Mouse (Mus musculus) forebrain, embryonic 15.5 days (tissue): ENCODE measurements around the gene Sorbs2. TPM values are rescaled to one million over a fixed set of nuclear protein-coding genes. Genes with fewer than 3 reads are reported as not detected.

ENCODE experiments used
- ATAC-seq: fragments of 200-750 bp; cut with Nextera tagmentation; replicated peaks from 2 replicates; pipeline ENCODE4 v1.8.0; 2017; ENCODE audit warnings: mild to moderate bottlenecking, moderate TSS enrichment, moderate library complexity
- H3K27ac ChIP-seq: fragments of 300-500 bp; sonication (generic); replicated peaks from 2 replicates; pipeline ENCODE4 v1.5.1; 2015; ENCODE audit warnings: mild to moderate bottlenecking, inconsistent platforms
- H3K27me3 ChIP-seq: fragments of 300-500 bp; sonication (generic); 2 replicates; pipeline ENCODE4 v1.6.1; 2015; ENCODE audit warnings: inconsistent platforms
- H3K36me3 ChIP-seq: fragments of 300-500 bp; sonication (generic); 2 replicates; pipeline ENCODE4 v1.6.1; 2015; ENCODE audit warnings: mild to moderate bottlenecking, inconsistent platforms
- H3K4me1 ChIP-seq: fragments of 300-500 bp; sonication (generic); 2 replicates; pipeline ENCODE4 v1.6.1; 2015; ENCODE audit warnings: inconsistent platforms
- H3K4me2 ChIP-seq: fragments of 300-500 bp; sonication (generic); replicated peaks from 2 replicates; pipeline ENCODE4 v1.6.1; 2015; ENCODE audit warnings: mild to moderate bottlenecking, inconsistent platforms
- H3K4me3 ChIP-seq: fragments of 300-500 bp; sonication (generic); 2 replicates; pipeline ENCODE4 v1.5.1; 2015; ENCODE audit warnings: mild to moderate bottlenecking, inconsistent platforms
- H3K9ac ChIP-seq: fragments of 300-500 bp; sonication (generic); replicated peaks from 2 replicates; pipeline ENCODE4 v1.6.1; 2015; ENCODE audit warnings: mild to moderate bottlenecking, inconsistent platforms
- H3K9me3 ChIP-seq: fragments of 300-500 bp; sonication (generic); 2 replicates; pipeline ENCODE4 v1.6.1; 2016; ENCODE audit warnings: inconsistent platforms
- WGBS: fragments of 180-500 bp; shearing (Covaris S2); methylation state at CpG from one replicate; pipeline ENCODE4 v1.1.7; 2015; ENCODE audit warnings: mixed read lengths; 5-methylcytosine and 5-hydroxymethylcytosine counted together
- polyA plus RNA-seq: library from polyadenylated mRNA; unstranded; fragments of >200 nt; fragmentation: Nextera tagmentation; extraction: Ambion mirVana; gene quantifications from 2 replicates; pipeline ENCODE4 v1.2.1, GENCODE M21; 2015

The Sorbs2 gene
- polyA plus RNA-seq, 1 experiment from 2014 or later: 100 TPM

DNA sequence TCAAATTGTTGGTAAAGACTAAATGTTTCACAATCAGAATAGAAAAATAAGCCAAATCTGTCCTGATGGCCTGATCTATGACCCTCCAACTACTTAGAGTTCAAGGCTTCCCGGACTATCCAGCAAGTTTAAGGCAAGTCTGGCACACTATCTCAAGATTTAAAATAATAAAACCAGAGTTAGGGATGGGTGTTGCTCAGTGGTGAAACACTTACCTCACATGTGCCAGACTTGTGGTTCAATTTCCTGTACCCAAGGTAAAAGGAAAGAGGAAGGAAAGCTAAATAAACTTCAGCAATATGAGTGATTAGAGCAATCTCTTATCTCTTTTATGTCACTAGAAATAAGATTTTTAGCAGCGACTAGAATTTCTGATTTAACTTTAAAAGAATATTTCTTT is 235.7 kb downstream of the Sorbs2 start:
- no peaks in the 10 kb centered on the region for H3K27me3 ChIP-seq
- WGBS: 91% methylated on average over 2 of the region's 2 CpGs
- H3K9me3 ChIP-seq: no peaks in the 10 kb centered on the region
- H3K27ac ChIP-seq: no peak overlapping the region
- ATAC-seq: no peak
- no peak overlapping the region for H3K9ac ChIP-seq
- H3K4me2 ChIP-seq: no peak overlapping the region
- H3K4me1 ChIP-seq: no peaks in the 10 kb centered on the region
- H3K36me3 ChIP-seq: peaks cover 7% of the 10 kb centered on the region
- no peak overlapping the region for H3K4me3 ChIP-seq

DNA sequence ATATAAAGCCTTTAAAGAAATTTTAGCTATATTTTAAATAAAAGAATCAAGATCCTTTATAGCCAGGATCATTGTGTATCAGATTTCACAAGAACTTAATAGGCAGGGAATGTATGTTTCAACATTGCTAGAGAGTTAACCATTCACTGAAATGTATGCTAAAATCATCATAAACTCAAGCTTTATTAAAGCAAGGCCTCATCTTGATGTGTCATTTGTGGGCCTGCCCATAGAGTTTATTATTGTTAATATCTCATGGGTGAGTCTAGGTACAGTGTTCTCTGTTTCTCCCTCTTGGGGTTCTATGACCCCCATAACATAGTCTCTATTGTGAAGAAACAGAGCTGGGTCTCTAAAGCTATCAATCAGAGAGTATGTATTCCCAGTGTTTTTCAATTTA is 236.2 kb downstream of the Sorbs2 start:
- Histone ChIP-seq H3K36me3 (peaks cover 7% of the 10 kb centered on the region), H3K9ac (no peak overlapping the region), H3K4me2 (no peak overlapping the region), H3K4me3 (no peak overlapping the region), H3K27ac (no peak overlapping the region), H3K9me3 (no peaks in the 10 kb centered on the region), H3K4me1 (no peaks in the 10 kb centered on the region), H3K27me3 (no peaks in the 10 kb centered on the region)
- ATAC-seq: no peak

DNA sequence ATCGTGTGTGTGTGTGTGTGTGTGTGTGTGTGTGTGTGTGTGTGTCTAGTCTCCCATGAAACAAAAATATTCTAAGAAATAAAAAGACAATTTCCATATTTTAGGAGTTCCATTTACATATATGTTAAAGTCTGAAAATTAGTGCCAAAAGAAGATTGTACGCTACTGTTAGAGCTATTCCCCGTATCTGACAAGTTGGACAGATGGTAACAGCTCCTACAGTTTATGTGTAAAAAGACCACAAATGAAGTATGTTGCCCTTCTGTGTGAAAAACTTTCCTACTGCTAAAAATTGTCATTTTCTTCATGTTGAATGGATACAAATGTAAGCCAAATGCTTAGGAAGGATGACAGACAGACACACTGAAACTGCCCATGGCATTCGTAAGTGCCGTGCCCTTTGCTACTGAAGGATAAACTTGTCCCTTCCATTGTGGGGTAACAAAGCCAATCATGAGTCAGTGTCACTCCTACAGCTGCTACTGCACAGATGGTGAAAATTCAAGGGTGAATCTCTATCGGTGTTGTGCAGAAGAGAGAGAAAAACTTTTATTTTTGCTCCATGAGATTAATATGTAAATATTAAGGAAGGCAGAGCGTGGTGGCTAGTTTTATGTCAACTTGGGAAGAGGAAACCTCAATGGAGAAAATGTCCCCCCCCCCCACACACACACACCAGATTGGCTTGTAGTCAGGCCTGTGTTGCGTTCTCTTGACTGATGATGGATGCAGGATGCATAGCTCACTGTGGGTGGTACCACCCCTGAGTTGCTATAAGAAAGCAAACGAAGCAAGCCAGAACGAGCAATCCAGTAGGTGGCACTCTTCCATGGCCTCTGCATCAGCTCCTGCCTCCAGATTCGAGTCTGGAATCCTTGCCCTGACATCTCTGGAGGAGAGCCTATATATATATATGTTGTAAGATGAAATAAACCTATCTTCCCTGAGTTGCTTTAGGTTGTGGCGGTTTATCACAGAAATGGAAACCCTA is 244.2 kb downstream of the Sorbs2 start:
- Histone ChIP-seq H3K4me2 (no peak overlapping the region), H3K27ac (peak overlapping the region; percentile 58), H3K4me3 (no peak overlapping the region), H3K36me3 (peaks cover 6% of the 10 kb centered on the region; the same call in 1 of the 2 replicates), H3K27me3 (no peaks in the 10 kb centered on the region), H3K9me3 (no peaks in the 10 kb centered on the region), H3K4me1 (peaks cover 21% of the 10 kb centered on the region), H3K9ac (no peak overlapping the region)
- WGBS: 52% methylated on average over 12 of the region's 12 CpGs
- ATAC-seq: peak; percentile 63

DNA sequence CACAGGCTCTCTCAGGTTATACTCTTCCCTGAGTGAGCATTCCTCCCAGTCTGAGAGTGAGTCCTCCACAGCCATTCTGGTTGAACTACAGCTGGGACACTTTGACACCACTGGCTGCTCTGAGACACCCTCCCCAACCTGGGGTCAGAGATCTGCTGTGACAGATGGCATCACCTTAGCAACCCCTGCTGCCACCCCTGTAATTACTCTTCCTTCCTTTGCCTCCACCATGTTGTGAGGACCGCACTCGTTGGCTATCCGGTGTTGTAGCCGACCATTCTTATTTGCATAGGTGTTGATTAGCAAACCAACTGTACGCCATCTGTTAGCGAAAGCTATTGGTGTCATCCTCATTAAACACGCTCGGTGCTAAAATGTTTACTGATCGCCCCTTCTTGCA is 247.9 kb downstream of the Sorbs2 start:
- Histone ChIP-seq H3K9me3 (no peaks in the 10 kb centered on the region), H3K27ac (peak overlapping the region; percentile 67), H3K27me3 (no peaks in the 10 kb centered on the region), H3K4me2 (no peak overlapping the region), H3K36me3 (peaks cover 13% of the 10 kb centered on the region; the same call in 1 of the 2 replicates), H3K4me1 (peaks cover 21% of the 10 kb centered on the region), H3K4me3 (no peak overlapping the region), H3K9ac (no peak overlapping the region)
- ATAC-seq: peak; percentile 60
- WGBS: 47% methylated on average over 9 of the region's 9 CpGs

DNA sequence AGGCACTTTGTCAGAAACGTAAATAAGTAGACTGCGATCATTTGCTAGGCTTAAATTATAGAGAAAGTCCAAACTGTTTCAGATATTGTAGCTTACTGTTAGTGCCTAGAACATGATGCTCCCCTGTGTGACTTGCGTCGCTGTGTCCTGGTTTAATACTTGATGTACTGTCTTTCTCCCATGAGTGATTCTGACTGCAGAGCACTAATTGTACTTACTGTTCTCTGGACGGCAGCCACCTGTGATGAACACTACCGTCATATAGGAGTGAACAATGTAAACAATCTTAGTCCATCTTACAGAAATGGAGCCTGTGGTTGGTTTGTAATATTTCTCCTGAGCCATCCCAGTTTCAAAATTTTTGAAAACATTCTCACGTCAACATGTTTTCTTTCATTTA is 248.4 kb downstream of the Sorbs2 start:
- Histone ChIP-seq H3K4me2 (no peak overlapping the region), H3K36me3 (peaks cover 17% of the 10 kb centered on the region; the same call in 1 of the 2 replicates), H3K9me3 (no peaks in the 10 kb centered on the region), H3K27ac (peak overlapping the region; percentile 67), H3K4me1 (peaks cover 17% of the 10 kb centered on the region), H3K9ac (no peak overlapping the region), H3K27me3 (no peaks in the 10 kb centered on the region), H3K4me3 (no peak overlapping the region)
- 68% methylated on average over 7 of the region's 7 CpGs for WGBS
- ATAC-seq: no peak

DNA sequence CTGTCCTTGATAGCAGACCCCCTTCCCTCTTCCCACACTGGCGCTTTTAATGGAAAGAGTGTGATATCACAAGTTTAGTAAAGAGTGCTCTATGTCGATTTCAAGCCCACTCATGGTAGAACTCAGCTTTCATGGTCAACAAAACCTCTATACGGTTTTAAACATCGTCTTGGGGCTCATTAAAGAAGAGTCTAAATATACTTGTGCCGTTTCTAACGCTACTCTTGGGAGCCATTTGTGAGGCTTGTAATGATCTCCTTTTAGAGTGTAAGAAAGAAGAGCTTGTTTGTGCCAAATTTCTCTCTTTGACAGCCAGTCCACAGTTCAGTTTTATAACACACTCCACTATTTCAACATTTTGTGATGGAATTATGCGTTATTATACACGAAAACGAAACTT is 253.0 kb downstream of the Sorbs2 start:
- H3K4me1 ChIP-seq: peaks cover 21% of the 10 kb centered on the region
- 80% methylated on average over 9 of the region's 9 CpGs for WGBS
- no peak overlapping the region for H3K9ac ChIP-seq
- H3K4me3 ChIP-seq: no peak overlapping the region
- H3K27ac ChIP-seq: no peak overlapping the region
- no peak overlapping the region for H3K4me2 ChIP-seq
- no peak for ATAC-seq
- H3K36me3 ChIP-seq: peaks cover 22% of the 10 kb centered on the region; the same call in 1 of the 2 replicates
- H3K9me3 ChIP-seq: no peaks in the 10 kb centered on the region
- H3K27me3 ChIP-seq: no peaks in the 10 kb centered on the region

DNA sequence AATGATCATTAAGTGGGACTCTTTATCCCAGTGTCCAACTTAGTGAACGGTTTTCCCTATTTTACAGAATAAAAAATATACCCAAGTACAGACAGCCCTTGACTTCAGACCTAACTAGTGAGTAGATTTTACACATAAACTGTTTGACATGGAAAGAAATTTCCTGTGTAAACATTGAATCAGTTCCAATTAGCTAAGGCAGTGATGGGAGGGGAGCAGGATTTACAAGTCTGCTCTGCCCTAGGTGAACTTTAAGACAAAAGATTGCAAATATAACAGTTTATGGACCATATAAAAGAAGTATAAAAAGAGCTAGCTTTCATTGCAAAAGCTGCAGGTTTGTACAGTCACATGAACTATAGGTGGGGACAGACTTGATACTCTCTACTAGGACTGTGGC is 253.5 kb downstream of the Sorbs2 start:
- H3K4me3 ChIP-seq: no peak overlapping the region
- H3K4me1 ChIP-seq: peaks cover 17% of the 10 kb centered on the region
- H3K27me3 ChIP-seq: no peaks in the 10 kb centered on the region
- 0 out of 2 replicates have a peak overlapping the region, but pooled peaks have one; percentile 23 for H3K27ac ChIP-seq
- H3K36me3 ChIP-seq: peaks cover 22% of the 10 kb centered on the region; the same call in 1 of the 2 replicates
- H3K4me2 ChIP-seq: no peak overlapping the region
- no peak overlapping the region for H3K9ac ChIP-seq
- H3K9me3 ChIP-seq: no peaks in the 10 kb centered on the region
- ATAC-seq: no peak
- 87% methylated on average over 1 of the region's 1 CpGs for WGBS

DNA sequence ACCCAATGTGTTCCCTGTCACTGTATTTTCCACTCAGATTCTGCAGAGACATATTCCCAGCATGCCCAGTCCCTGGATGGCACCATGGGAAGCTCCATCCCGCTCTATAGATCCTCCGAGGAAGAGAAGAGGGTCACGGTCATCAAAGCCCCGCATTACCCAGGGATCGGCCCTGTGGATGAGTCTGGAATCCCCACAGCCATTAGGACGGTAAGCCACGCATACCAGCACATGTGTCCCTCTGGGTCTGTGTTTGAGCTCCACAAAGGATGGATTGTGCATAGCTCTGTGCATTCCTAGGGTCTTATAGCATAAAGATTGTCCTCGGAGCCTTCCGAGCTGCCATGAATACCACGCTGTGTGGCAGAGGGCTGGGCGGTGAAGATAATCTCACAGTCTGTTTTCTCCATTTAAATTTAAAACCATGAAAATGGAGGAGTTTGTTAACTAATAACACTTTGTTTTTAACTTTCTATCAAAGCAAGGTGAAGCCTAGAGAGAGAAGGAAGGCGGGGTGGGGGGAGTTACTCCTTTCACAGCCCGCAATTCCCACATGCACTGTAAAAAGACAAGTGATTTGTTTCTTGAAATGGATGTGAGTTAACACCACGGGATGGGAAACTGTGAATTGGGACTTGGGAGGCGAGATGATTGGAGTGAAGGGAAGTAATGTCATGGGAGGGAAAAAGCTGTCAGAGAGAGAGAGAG is 255.5 kb downstream of the Sorbs2 start:
- Histone ChIP-seq H3K27me3 (no peaks in the 10 kb centered on the region), H3K9ac (no peak overlapping the region), H3K9me3 (no peaks in the 10 kb centered on the region), H3K4me3 (no peak overlapping the region), H3K4me1 (peaks cover 17% of the 10 kb centered on the region), H3K36me3 (peaks cover 22% of the 10 kb centered on the region; the same call in 1 of the 2 replicates), H3K4me2 (no peak overlapping the region), H3K27ac (peak overlapping the region; percentile 61)
- peak; percentile 61 for ATAC-seq
- 75% methylated on average over 15 of the region's 15 CpGs for WGBS

DNA sequence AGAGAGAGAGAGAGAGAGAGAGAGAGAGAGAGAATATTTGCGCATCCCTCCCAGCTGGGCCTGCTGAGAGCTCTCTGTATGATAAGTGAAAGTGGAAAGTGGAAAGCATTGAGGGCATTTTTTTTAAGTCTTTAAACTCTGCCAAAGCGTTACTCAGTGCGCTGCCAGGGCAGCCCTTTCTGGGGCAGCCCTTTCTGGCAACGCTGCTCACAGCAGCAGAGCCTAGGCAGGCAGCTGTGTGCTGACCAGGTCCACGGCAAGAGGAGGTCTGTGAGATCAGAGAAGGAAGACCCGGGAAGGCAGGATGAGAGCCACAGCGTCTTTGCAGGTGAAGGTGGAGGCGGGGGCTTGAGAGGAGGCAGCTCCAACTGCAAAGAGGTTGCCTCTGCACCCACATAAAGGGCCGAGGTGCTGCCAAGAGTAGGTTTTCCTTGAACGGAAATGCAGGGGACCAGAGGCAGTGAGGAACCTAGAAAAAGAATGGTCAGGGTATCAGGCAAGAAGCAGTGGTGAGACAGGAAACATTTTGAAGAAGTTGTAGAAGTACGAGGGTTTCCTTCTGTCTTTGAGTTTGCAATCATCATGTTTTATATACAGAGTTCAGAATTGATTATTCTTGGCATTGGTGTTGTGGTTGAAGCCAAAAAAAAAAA is 256.2 kb downstream of the Sorbs2 start:
- 55% methylated on average over 11 of the region's 11 CpGs for WGBS

DNA sequence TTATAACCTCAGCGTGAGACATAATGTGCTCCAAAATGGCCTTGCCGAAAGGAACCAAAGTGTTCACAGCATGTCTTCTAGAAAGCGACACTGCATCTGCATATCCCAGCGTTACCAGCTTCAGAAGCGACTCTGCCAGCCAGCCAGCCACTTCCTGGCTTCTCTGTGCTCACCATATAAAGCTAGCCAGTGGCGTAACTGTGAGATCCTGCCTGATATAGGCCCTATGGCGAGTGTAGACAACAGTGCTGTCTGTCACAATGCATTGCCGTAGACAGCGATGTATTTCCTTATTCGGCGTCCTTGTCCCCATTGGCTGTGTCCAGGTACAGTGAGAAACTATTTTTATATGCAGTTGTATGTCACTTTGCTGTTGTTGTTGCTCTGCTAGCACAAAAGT is 258.6 kb downstream of the Sorbs2 start:
- WGBS: 83% methylated on average over 11 of the region's 11 CpGs

More for the DNA sequence above, 256.2 kb downstream of the Sorbs2 start:
- Histone ChIP-seq H3K4me2 (no peak overlapping the region), H3K27me3 (no peaks in the 10 kb centered on the region), H3K4me3 (no peak overlapping the region), H3K36me3 (peaks cover 22% of the 10 kb centered on the region; the same call in 1 of the 2 replicates), H3K9ac (no peak overlapping the region), H3K27ac (peak overlapping the region; percentile 67), H3K4me1 (peaks cover 17% of the 10 kb centered on the region), H3K9me3 (no peaks in the 10 kb centered on the region)
- peak; percentile 86 for ATAC-seq

DNA sequence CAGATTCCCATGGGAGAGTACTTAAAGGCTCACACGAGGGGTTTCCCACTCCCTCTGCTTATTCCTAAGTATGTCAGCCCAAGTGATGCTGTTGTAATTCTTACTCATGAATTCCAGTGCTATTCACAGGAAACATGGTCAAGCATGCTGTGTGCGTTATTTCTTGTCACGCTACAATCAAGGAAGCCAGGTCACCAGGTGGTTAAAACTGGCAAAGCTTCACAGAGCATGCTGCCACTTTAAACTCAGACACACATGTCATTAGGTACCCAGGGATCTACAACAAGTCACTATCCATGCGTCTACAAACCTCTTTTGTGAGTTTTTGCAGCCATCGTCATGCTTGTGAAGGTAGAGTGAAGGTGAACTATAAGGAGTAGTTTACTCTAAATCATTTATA is 267.3 kb downstream of the Sorbs2 start:
- H3K27me3 ChIP-seq: no peaks in the 10 kb centered on the region
- H3K4me3 ChIP-seq: no peak overlapping the region
- no peaks in the 10 kb centered on the region for H3K4me1 ChIP-seq
- H3K27ac ChIP-seq: no peak overlapping the region
- ATAC-seq: no peak
- 88% methylated on average over 5 of the region's 5 CpGs for WGBS
- H3K9me3 ChIP-seq: no peaks in the 10 kb centered on the region
- no peak overlapping the region for H3K9ac ChIP-seq
- peaks cover 59% of the 10 kb centered on the region for H3K36me3 ChIP-seq
- H3K4me2 ChIP-seq: no peak overlapping the region

More for the DNA sequence above, 258.6 kb downstream of the Sorbs2 start:
- no peaks in the 10 kb centered on the region for H3K27me3 ChIP-seq
- no peak for ATAC-seq
- no peak overlapping the region for H3K4me3 ChIP-seq
- H3K9me3 ChIP-seq: no peaks in the 10 kb centered on the region
- peaks cover 21% of the 10 kb centered on the region for H3K36me3 ChIP-seq
- no peak overlapping the region for H3K4me2 ChIP-seq
- H3K9ac ChIP-seq: no peak overlapping the region
- H3K4me1 ChIP-seq: peaks cover 17% of the 10 kb centered on the region
- H3K27ac ChIP-seq: no peak overlapping the region

DNA sequence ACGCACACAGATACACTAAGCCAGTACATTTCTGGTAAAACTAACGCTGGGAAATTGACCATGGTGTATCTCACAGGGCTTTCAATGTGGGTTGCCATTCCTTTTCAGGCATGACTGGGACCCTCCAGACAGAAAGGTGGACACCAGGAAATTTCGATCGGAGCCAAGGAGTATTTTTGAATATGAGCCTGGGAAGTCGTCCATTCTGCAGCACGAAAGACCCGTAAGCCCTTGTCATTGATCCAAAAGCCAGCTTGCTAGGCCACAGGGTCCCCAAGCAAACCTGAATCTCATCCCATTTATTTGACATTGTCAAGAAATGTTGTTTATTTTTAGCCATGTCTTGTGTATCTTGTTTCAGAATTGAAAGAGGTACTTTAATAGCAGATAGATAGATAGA is 267.9 kb downstream of the Sorbs2 start:
- 95% methylated on average over 7 of the region's 7 CpGs for WGBS
- H3K27me3 ChIP-seq: no peaks in the 10 kb centered on the region
- no peak for ATAC-seq
- no peak overlapping the region for H3K4me2 ChIP-seq
- H3K27ac ChIP-seq: no peak overlapping the region
- no peaks in the 10 kb centered on the region for H3K4me1 ChIP-seq
- H3K36me3 ChIP-seq: peaks cover 53% of the 10 kb centered on the region
- H3K9me3 ChIP-seq: no peaks in the 10 kb centered on the region
- no peak overlapping the region for H3K9ac ChIP-seq
- H3K4me3 ChIP-seq: no peak overlapping the region
